Mouse (Mus musculus) T-helper 17 cell (primary cell): ENCODE measurements around the gene Gm3286.

Source experiments
- in situ Hi-C, 2 experiments: fragments of 300-600 bp; cut with MboI, MseI; formaldehyde crosslinking; loops; 1 replicate in 1 of 2; 2 replicates in 1 of 2; pipeline ENCODE4 v1.15.1; 2025; ENCODE audit warnings: high pct_unique_total_duplicates in 2 of 2

Gm3286 gene

DNA sequence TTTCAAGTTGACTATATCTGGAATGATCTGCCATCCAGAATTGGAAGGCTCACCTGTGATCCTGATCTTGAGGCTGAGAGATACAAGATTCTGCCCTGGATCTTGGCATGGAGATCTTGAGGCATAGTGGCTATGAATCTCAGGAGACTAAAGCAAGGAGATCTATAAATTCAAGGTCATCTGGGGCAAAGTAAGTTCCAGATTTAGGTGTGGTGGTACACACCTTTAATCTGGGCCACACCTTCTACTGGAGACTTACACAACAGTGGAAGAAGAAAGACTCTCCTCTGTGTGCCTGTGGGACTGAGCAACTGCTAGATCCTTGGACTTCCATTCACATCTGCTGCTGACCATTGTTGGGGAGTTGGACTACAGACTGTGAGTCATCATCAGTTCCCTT is at the start of gene Gm3286:
Gene Gm3286 (plus strand): TSS at position 301 of the 400 bp plus-strand sequence.
- in situ Hi-C loops: loop anchor here (10.0 to 25.0 kb wide), 8 partner anchors 54 to 1648 kb away; no protein-coding TSS in a partner anchor
